Comparison of ENCODE assay signal across 23 mouse cellular contexts in the genomic region with DNA sequence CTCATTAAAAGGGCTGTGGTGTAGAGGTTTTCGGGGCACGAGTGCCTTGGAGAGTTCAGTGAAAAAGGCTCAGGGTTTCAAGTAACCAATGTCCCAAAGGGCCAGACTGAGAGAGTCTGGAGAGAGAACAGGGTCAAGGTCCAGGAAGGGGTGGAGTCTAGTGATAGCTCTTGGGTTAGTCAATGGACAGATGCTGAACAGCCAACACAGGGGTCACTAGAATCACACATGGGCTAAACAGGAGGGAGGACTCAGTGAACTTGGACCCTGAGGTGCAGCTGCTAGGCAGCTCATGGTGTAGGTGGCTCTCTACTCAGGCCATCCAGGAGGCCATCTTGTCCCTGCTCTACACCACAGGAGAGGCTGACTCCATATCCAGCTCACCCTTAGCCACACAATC. TPM values are rescaled to one million over a fixed set of nuclear protein-coding genes. Genes with fewer than 3 reads are reported as not detected.
DNase-seq lines count a peak whose midpoint lies in the region; ATAC-seq and TF ChIP-seq lines count a peak whose summit lies in the region.
"Had no signal": no experiment of that assay in that cellular context is flagged by ENCODE, and none has a peak within 500 bp of the region (broad histone marks: within the 10 kb centered on the region; RNA-seq: fewer than 3 reads in every experiment).

No protein-coding gene starts in this region.

- peaks cover 4% of the 10 kb centered on the region; the same call in 1 of the 2 replicates for H3K4me1 ChIP-seq in liver, embryonic 15.5 days (replicated peaks)
- H3K4me1 ChIP-seq in liver, embryonic 11.5 days (replicated peaks; ENCODE audit: control insufficient read depth, insufficient read depth, low read length): no peaks in the 10 kb centered on the region
- 0 out of 2 replicates have a peak, but pooled peaks cover 3% of the 10 kb centered on the region for H3K4me1 ChIP-seq in intestine, postnatal 0 days (replicated peaks; ENCODE audit: control insufficient read depth, insufficient read depth, low read length)
- H3K4me1 ChIP-seq in small intestine, adult 2 months (ENCODE audit: control insufficient read depth, insufficient read depth, insufficient read length, low read length): peaks cover 14% of the 10 kb centered on the region; the same call in 1 of the 2 replicates
- H3K4me1 ChIP-seq: embryonic facial prominence, embryonic 15.5 days; limb, embryonic 10.5 days; midbrain, embryonic 15.5 days; neural tube, embryonic 12.5 days had no signal

- DNase-seq in kidney, adult 11 months: peak; percentile 71
- DNase-seq in kidney, postnatal 14 days: no peak
- DNase-seq in liver, embryonic 11.5 days (ENCODE audit: low spot score): no peak
- DNase-seq in spleen, postnatal 14 days (ENCODE audit: low spot score in 2 of 2): no peak
- no peak for DNase-seq in c-Kit-positive CD71-positive TER-119-positive erythroid progenitor cells, embryonic 14.5 days (ENCODE audit: low spot score)
- DNase-seq: adrenal gland, postnatal 36 days; cerebellum, adult 11 months; cerebellum, adult 9-11 months; heart, postnatal 4 days; liver, embryonic 13.5 days had no signal

- no peaks in the 10 kb centered on the region for H3K36me3 ChIP-seq in liver, embryonic 15.5 days (replicated peaks)
- no peaks in the 10 kb centered on the region for H3K36me3 ChIP-seq in liver, embryonic 11.5 days (ENCODE audit: control insufficient read depth, insufficient read depth, low read length)
- H3K36me3 ChIP-seq in intestine, postnatal 0 days (ENCODE audit: control insufficient read depth, insufficient read depth): no peaks in the 10 kb centered on the region
- peaks cover 1% of the 10 kb centered on the region; the same call in 1 of the 2 replicates for H3K36me3 ChIP-seq in small intestine, adult 2 months (ENCODE audit: control insufficient read depth, insufficient read depth, low read length)
- H3K36me3 ChIP-seq: embryonic facial prominence, embryonic 15.5 days; limb, embryonic 10.5 days; liver, embryonic 13.5 days; midbrain, embryonic 15.5 days; neural tube, embryonic 12.5 days had no signal

- H3K27me3 ChIP-seq in liver, embryonic 15.5 days: no peaks in the 10 kb centered on the region
- H3K27me3 ChIP-seq in liver, embryonic 11.5 days (replicated peaks; ENCODE audit: control insufficient read depth, insufficient read depth, low read length): no peaks in the 10 kb centered on the region
- no peaks in the 10 kb centered on the region for H3K27me3 ChIP-seq in intestine, postnatal 0 days (replicated peaks; ENCODE audit: control insufficient read depth, insufficient read depth, low read length)
- no peaks in the 10 kb centered on the region for H3K27me3 ChIP-seq in small intestine, adult 2 months (ENCODE audit: control insufficient read depth, insufficient read depth, low read length)
- H3K27me3 ChIP-seq: embryonic facial prominence, embryonic 15.5 days; liver, embryonic 13.5 days; midbrain, embryonic 15.5 days; neural tube, embryonic 12.5 days had no signal

- WGBS in liver, embryonic 15.5 days (ENCODE audit: insufficient replicate concordance): 48% methylated on average over 2 of the region's 2 CpGs
- WGBS in liver, embryonic 11.5 days: 83% methylated on average over 2 of the region's 2 CpGs
- 77% methylated on average over 2 of the region's 2 CpGs for WGBS in intestine, postnatal 0 days
- WGBS in small intestine, adult 2 months: 61% methylated on average over 2 of the region's 2 CpGs

- H3K4me2 ChIP-seq in liver, embryonic 15.5 days: no peak overlapping the region
- H3K4me2 ChIP-seq in liver, embryonic 11.5 days: no peak overlapping the region
- H3K4me2 ChIP-seq in intestine, postnatal 0 days (replicated peaks; ENCODE audit: low read depth): no peak overlapping the region
- H3K4me2 ChIP-seq: embryonic facial prominence, embryonic 15.5 days; hindbrain, embryonic 14.5 days; liver, embryonic 13.5 days; midbrain, embryonic 15.5 days; neural tube, embryonic 12.5 days had no signal

- H3K9ac ChIP-seq in liver, embryonic 15.5 days: no peak overlapping the region
- H3K9ac ChIP-seq in liver, embryonic 11.5 days (ENCODE audit: low read depth, low read length): no peak overlapping the region
- H3K9ac ChIP-seq in intestine, postnatal 0 days (ENCODE audit: low read depth, low read length): no peak overlapping the region
- H3K9ac ChIP-seq: embryonic facial prominence, embryonic 15.5 days; hindbrain, embryonic 14.5 days; liver, embryonic 13.5 days; midbrain, embryonic 15.5 days; neural tube, embryonic 12.5 days had no signal

- H3K9me3 ChIP-seq in liver, embryonic 15.5 days (replicated peaks): no peaks in the 10 kb centered on the region
- H3K9me3 ChIP-seq in liver, embryonic 11.5 days (ENCODE audit: control insufficient read depth, low read length): no peaks in the 10 kb centered on the region
- no peaks in the 10 kb centered on the region for H3K9me3 ChIP-seq in intestine, postnatal 0 days (ENCODE audit: control insufficient read depth)
- H3K9me3 ChIP-seq: embryonic facial prominence, embryonic 15.5 days; limb, embryonic 10.5 days; liver, embryonic 13.5 days; midbrain, embryonic 15.5 days; neural tube, embryonic 12.5 days had no signal

- TF ChIP-seq CTCF in intestine, postnatal 0 days (IDR thresholded peaks at IDR 0.05; ENCODE audit: low read depth): no peak
- no peak for TF ChIP-seq CTCF in small intestine, adult 2 months (IDR thresholded peaks at IDR 0.05; ENCODE audit: extremely low read depth, insufficient read length, insufficient replicate concordance, low read depth, low read length)

- no peak overlapping the region for H3K27ac ChIP-seq in liver, embryonic 15.5 days (replicated peaks)
- H3K27ac ChIP-seq in liver, embryonic 11.5 days (ENCODE audit: low read depth, low read length): no peak overlapping the region
- no peak overlapping the region for H3K27ac ChIP-seq in intestine, postnatal 0 days (ENCODE audit: low read depth, low read length)
- H3K27ac ChIP-seq in small intestine, adult 2 months (ENCODE audit: insufficient read depth, low read depth, low read length): peak overlapping the region; percentile 57; the same call in 1 of the 2 replicates
- H3K27ac ChIP-seq: embryonic facial prominence, embryonic 15.5 days; hindbrain, embryonic 14.5 days; layer of hippocampus, adult 2 months; limb, embryonic 10.5 days; liver, embryonic 13.5 days; midbrain, embryonic 15.5 days; neural tube, embryonic 12.5 days had no signal

- TF ChIP-seq POLR2A in small intestine, adult 2 months (IDR thresholded peaks at IDR 0.05; ENCODE audit: low read depth, low read length): no peak

- H3K4me3 ChIP-seq in liver, embryonic 15.5 days (replicated peaks): no peak overlapping the region
- H3K4me3 ChIP-seq in liver, embryonic 11.5 days (ENCODE audit: low read depth, low read length): no peak overlapping the region
- H3K4me3 ChIP-seq in intestine, postnatal 0 days (ENCODE audit: low read depth, low read length): no peak overlapping the region
- H3K4me3 ChIP-seq in small intestine, adult 2 months (ENCODE audit: low read depth, low read length): no peak overlapping the region
- H3K4me3 ChIP-seq: embryonic facial prominence, embryonic 15.5 days; layer of hippocampus, adult 2 months; limb, embryonic 10.5 days; liver, embryonic 13.5 days; midbrain, embryonic 15.5 days; neural tube, embryonic 12.5 days had no signal

- ATAC-seq in liver, embryonic 15.5 days (ENCODE audit: insufficient read depth): peak; percentile 51
- ATAC-seq in liver, embryonic 11.5 days (replicated peaks; ENCODE audit: low FRiP score): no peak
- peak; percentile 79 for ATAC-seq in intestine, postnatal 0 days
- ATAC-seq: forebrain, embryonic 14.5 days; inflammation-experienced regulatory T-cells, adult 6 months; midbrain, embryonic 15.5 days had no signal

RNA-seq across cellular contexts. Expression of a gene that starts 11.4 kb away (rescaled TPM):
- 1.8 and 2.6 TPM in 2 replicates for polyA plus RNA-seq in liver, embryonic 15.5 days (2015; fragmentation: Nextera tagmentation; extraction: Ambion mirVana)
- not detected in 2 replicates for polyA plus RNA-seq in liver, embryonic 11.5 days (2014; fragmentation: Nextera tagmentation; extraction: Ambion mirVana)
- 30.9 and 31.4 TPM in 2 replicates for polyA plus RNA-seq in intestine, postnatal 0 days (2015; fragmentation: Nextera tagmentation; extraction: Ambion mirVana)
- polyA plus RNA-seq in small intestine, adult 2 months (2012; rRNA removed): 31.4 and 88.8 TPM in 2 replicates
- polyA plus RNA-seq: forebrain, embryonic 14.5 days; hindbrain, embryonic 14.5 days; inflammation-experienced regulatory T-cells, adult 6 months; limb, embryonic 10.5 days; midbrain, embryonic 15.5 days; neural tube, embryonic 12.5 days had no signal

RNA-seq across cellular contexts. Expression of a gene that starts 23.5 kb away (rescaled TPM):
- 0.07 TPM in 1 of 2 replicates, not detected in the other for polyA plus RNA-seq in liver, embryonic 15.5 days (2015; fragmentation: Nextera tagmentation; extraction: Ambion mirVana)
- polyA plus RNA-seq in liver, embryonic 11.5 days (2014; fragmentation: Nextera tagmentation; extraction: Ambion mirVana): not detected in 2 replicates
- 26.2 and 33.1 TPM in 2 replicates for polyA plus RNA-seq in intestine, postnatal 0 days (2015; fragmentation: Nextera tagmentation; extraction: Ambion mirVana)
- polyA plus RNA-seq in small intestine, adult 2 months (2012; rRNA removed): 41.6 and 153 TPM in 2 replicates
- polyA plus RNA-seq: forebrain, embryonic 14.5 days; hindbrain, embryonic 14.5 days; limb, embryonic 10.5 days had no signal

RNA-seq across cellular contexts. Expression of a gene that starts 59.8 kb away (rescaled TPM):
- polyA plus RNA-seq in liver, embryonic 15.5 days (2015; fragmentation: Nextera tagmentation; extraction: Ambion mirVana): not detected in 2 replicates
- polyA plus RNA-seq in liver, embryonic 11.5 days (2014; fragmentation: Nextera tagmentation; extraction: Ambion mirVana): not detected in 2 replicates
- polyA plus RNA-seq in intestine, postnatal 0 days (2015; fragmentation: Nextera tagmentation; extraction: Ambion mirVana): 0.21 TPM in 1 of 2 replicates, not detected in the other
- 0.49 and 0.62 TPM in 2 replicates for polyA plus RNA-seq in small intestine, adult 2 months (2012; rRNA removed)
- polyA plus RNA-seq: embryonic facial prominence, embryonic 15.5 days; forebrain, embryonic 14.5 days; heart, embryonic 16.5 days; hindbrain, embryonic 14.5 days; limb, embryonic 10.5 days; liver, embryonic 13.5 days; lung, embryonic 16.5 days; midbrain, embryonic 15.5 days; neural tube, embryonic 12.5 days had no signal

Comparison
In these comparisons a context has a peak if more than half of its experiments do, and no peak if none do; other contexts are left out.
1. RNA of a gene that starts 23.5 kb away (polyA plus RNA-seq): 41.6 to 153 TPM in small intestine, adult 2 months and 26.2 to 33.1 TPM in intestine, postnatal 0 days; 0.07 TPM in liver, embryonic 15.5 days and not detected in liver, embryonic 11.5 days; every median in the first group is over 10 times any median in the second.